Mouse (Mus musculus) heart, postnatal 10 days (tissue): ENCODE results near the gene Gfra1. TPM values are rescaled to one million over a fixed set of nuclear protein-coding genes. Genes with fewer than 3 reads are reported as not detected.
A peak's percentile ranks its signal among the peaks of the same experiment; 100 is the strongest.

Experiments used
- DNase-seq, 2 experiments: peaks; one replicate each; pipeline ENCODE4 v3.0.0; 2021
- intact Hi-C: fragments of 180-260 bp; cut with DNase I; formaldehyde crosslinking; loops from one replicate; pipeline ENCODE4 v1.15.1; 2025
- total RNA-seq, 2 experiments: library from RNA; stranded (reverse); gene quantifications; 2 replicates each; pipeline ENCODE4 v1.2.3; 2021

Gene Gfra1
- total RNA-seq, 2 experiments from 2014 or later: 3.3 to 3.5 TPM

GRCm38 (mm10) chr19:58266600-58266999, 189.1 kb downstream of the Gfra1 start:
- intact Hi-C loops: no loop called here
- DNase-seq: no peak

GRCm38 (mm10) chr19:58260934-58261333, 194.8 kb downstream of the Gfra1 start:
- intact Hi-C loops: no loop called here
- no peak for DNase-seq

GRCm38 (mm10) chr19:58259250-58259649, 196.5 kb downstream of the Gfra1 start:
- intact Hi-C loops: no loop called here
- DNase-seq: peak in 1 of 2 experiments; percentile 9

- DNase-seq: no peak
- intact Hi-C loops: no loop called here
Measured at GRCm38 (mm10) chr19:58256485-58256884, 199.2 kb downstream of the Gfra1 start.

GRCm38 (mm10) chr19:58255394-58255793, 200.3 kb downstream of the Gfra1 start:
- peak; percentile 24 to 30 for DNase-seq
- intact Hi-C loops: no loop called here

GRCm38 (mm10) chr19:58254172-58254571, 201.5 kb downstream of the Gfra1 start:
- no peak for DNase-seq
- intact Hi-C loops: no loop called here

- no peak for DNase-seq
- intact Hi-C loops: no loop called here
Measured at GRCm38 (mm10) chr19:58251698-58252097, 204.0 kb downstream of the Gfra1 start.

GRCm38 (mm10) chr19:58251095-58251494, 204.6 kb downstream of the Gfra1 start:
- intact Hi-C loops: no loop called here

GRCm38 (mm10) chr19:58250237-58250636, 205.5 kb downstream of the Gfra1 start:
- no peak for DNase-seq
- intact Hi-C loops: no loop called here

More at GRCm38 (mm10) chr19:58251095-58251494, 204.6 kb downstream of the Gfra1 start:
- DNase-seq: no peak

GRCm38 (mm10) chr19:58244148-58244547, 211.6 kb downstream of the Gfra1 start:
- intact Hi-C loops: no loop called here

GRCm38 (mm10) chr19:58243604-58244003, 212.1 kb downstream of the Gfra1 start:
- DNase-seq: no peak
- intact Hi-C loops: no loop called here

More at GRCm38 (mm10) chr19:58244148-58244547, 211.6 kb downstream of the Gfra1 start:
- DNase-seq: no peak

GRCm38 (mm10) chr19:58238325-58238724, 217.4 kb downstream of the Gfra1 start:
- no peak for DNase-seq
- intact Hi-C loops: no loop called here

- intact Hi-C loops: no loop called here
- DNase-seq: no peak
Measured at GRCm38 (mm10) chr19:58227725-58228124, 228.0 kb downstream of the Gfra1 start.

GRCm38 (mm10) chr19:58226882-58227281, 228.8 kb downstream of the Gfra1 start:
- intact Hi-C loops: no loop called here
- no peak for DNase-seq

- DNase-seq: no peak
- intact Hi-C loops: no loop called here
Measured at GRCm38 (mm10) chr19:58220061-58220831, 235.5 kb downstream of the Gfra1 start.

GRCm38 (mm10) chr19:58217591-58217990, 238.1 kb downstream of the Gfra1 start:
- peak in 1 of 2 experiments; percentile 5 for DNase-seq
- intact Hi-C loops: no loop called here

GRCm38 (mm10) chr19:58206496-58207044, 249.1 kb downstream of the Gfra1 start:
- intact Hi-C loops: no loop called here
- DNase-seq: no peak

- intact Hi-C loops: no loop called here
- no peak for DNase-seq
Measured at GRCm38 (mm10) chr19:58205470-58205869, 250.2 kb downstream of the Gfra1 start.

- intact Hi-C loops: no loop called here
- DNase-seq: no peak
Measured at GRCm38 (mm10) chr19:58202627-58203026, 253.1 kb downstream of the Gfra1 start.

- intact Hi-C loops: no loop called here
- no peak for DNase-seq
Measured at GRCm38 (mm10) chr19:58199679-58200078, 256.0 kb downstream of the Gfra1 start.

- no peak for DNase-seq
- intact Hi-C loops: no loop called here
Measured at GRCm38 (mm10) chr19:58193733-58194456, 261.8 kb downstream of the Gfra1 start.

GRCm38 (mm10) chr19:58190947-58191346, 264.8 kb downstream of the Gfra1 start:
- intact Hi-C loops: no loop called here

More at GRCm38 (mm10) chr19:58190947-58191346, 264.8 kb downstream of the Gfra1 start:
- no peak for DNase-seq
